Mouse (Mus musculus) B cell, adult 2 months (primary cell): Measurements from ENCODE around the gene Olfr1462.

Experiments
- DNase-seq, 2 experiments: peaks; one replicate each; pipeline ENCODE4 v3.0.0; 2022

Gene Olfr1462

DNA sequence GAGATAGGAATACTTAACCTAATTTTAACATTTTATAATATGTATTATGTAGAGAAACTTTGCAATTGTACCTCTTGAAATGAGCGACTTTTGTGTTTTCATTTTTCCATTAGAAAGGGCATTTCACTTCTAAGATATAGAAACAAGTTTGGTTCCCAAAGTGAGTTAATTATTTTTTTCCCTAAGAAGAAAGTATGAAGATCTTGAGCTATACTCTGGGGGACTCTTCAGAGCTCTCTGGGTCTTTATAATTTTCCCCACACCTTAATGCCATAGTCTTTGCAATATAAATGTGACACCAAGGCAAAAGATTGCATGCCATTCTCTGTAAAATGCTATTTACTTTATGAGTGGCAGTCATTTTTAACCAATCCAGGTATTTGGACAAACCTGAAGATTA lies at the start of gene Olfr1462:
Gene Olfr1462, plus strand, starts transcription at position 301 of the 400 bp plus-strand sequence.
- no peak for DNase-seq

DNA sequence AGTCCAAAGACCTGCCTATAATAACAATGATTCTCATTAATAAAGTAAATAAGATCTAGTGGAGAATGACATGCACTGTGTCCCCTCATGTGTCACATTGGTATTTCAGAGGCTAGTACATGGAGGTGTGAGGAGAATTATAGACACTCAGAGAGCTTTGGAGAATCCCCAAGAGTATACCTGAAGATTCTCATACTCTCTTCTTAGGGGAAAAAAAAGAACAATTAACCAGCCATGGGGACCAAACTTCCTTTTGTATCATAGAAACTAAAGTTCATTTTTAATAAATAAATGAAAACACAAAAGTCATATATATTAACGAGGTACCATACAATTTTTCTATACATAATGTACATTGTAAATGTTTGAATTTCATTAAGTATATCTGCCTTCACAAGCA lies 36.1 kb upstream of the Olfr1462 start, which contains the start of gene Olfr1459:
Gene Olfr1459, minus strand, starts transcription at position 101 of the 400 bp plus-strand sequence.
- DNase-seq, result no peak

DNA sequence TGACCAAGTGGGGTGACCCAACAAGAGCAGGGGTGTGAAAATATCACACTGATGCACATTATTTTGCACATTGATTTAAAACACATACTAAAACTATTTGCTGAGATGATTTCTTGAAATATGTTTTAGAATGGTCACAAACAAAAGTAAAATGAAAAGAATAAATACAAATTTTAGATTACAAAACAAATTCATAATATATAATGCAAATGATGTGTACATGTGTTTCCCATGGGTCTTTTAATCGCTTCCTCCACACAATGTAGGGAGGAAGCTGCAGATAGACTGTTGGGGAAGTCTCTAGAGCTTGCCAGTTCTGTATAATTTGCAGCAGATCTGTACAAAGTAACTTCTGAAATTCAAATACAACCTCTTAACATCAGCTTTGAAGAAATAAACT lies 22.8 kb upstream of the Olfr1462 start, which contains the start of gene Olfr1461:
Gene Olfr1461, plus strand, starts transcription at position 301 of the 400 bp plus-strand sequence.
- DNase-seq, result no peak

DNA sequence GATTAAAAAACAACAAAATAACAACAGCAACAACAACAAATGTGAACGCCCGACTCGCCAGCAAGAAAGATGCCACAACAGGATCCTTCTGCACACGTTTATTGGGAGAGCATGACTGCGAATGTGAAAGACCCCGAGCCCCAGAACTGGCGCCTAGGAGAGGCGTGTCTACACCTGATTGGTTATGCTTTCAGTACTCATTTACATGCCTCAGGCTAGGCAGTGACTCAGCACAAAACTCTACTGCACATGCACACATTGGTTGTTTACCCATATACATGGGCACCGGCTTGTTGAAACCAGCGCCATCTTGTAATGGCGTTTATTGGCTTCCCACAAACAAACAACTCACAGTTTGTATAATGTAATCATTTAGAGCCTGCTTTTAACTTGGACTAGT lies 36.1 kb downstream of the Olfr1462 start:
- no peak for DNase-seq

DNA sequence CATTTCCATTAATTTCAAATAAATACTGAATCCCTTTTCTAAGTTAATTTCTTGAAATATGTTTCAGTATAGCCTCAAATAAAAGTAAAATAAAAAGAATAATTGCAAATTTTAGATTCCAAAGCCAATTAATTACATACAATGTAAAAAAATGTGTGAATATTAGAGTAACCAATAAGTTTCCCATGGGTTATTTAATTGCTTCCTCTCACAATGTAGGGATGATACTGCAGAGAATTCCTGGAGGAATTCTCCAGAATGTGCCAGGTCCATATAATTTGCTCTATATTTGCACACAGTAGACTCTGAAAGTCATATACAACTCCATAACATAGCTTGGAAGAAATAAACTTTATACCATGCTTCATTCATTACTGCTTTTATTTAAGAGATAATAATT lies 45.5 kb downstream of the Olfr1462 start, which contains the start of gene Olfr1463:
Gene Olfr1463, plus strand, starts transcription at position 301 of the 400 bp plus-strand sequence.
- DNase-seq, result no peak
